Mouse (Mus musculus) right cerebral cortex, postnatal 4 days (tissue): ENCODE results near the gene Jam3.

ENCODE experiments used
- DNase-seq: peaks from one replicate; pipeline ENCODE4 v3.0.0-alpha.2; 2022

Jam3 gene

GRCm38 (mm10) chr9:27109533-27110514, 45.4 kb downstream of the Jam3 start:
- no peak for DNase-seq

- no peak for DNase-seq
These were observed 46.8 kb downstream of the Jam3 start for GRCm38 (mm10) chr9:27108451-27108850.

GRCm38 (mm10) chr9:27106081-27106480, 49.1 kb downstream of the Jam3 start:
- DNase-seq, result peak; percentile 45

GRCm38 (mm10) chr9:27101466-27101865, 53.8 kb downstream of the Jam3 start:
- DNase-seq, result no peak

GRCm38 (mm10) chr9:27099474-27099873, 55.7 kb downstream of the Jam3 start:
- DNase-seq, result no peak

GRCm38 (mm10) chr9:27098557-27098956, 56.7 kb downstream of the Jam3 start:
- no peak for DNase-seq

GRCm38 (mm10) chr9:27098092-27098491, 57.1 kb downstream of the Jam3 start:
- DNase-seq, result no peak

GRCm38 (mm10) chr9:27092916-27093315, 62.3 kb downstream of the Jam3 start:
- DNase-seq, result no peak

- DNase-seq, result no peak
These were observed 64.1 kb downstream of the Jam3 start for GRCm38 (mm10) chr9:27090801-27091775.

GRCm38 (mm10) chr9:27090134-27090533, 65.1 kb downstream of the Jam3 start:
- DNase-seq, result no peak

- DNase-seq, result no peak
These were observed 67.8 kb downstream of the Jam3 start for GRCm38 (mm10) chr9:27087402-27087801.

- no peak for DNase-seq
These were observed 69.0 kb downstream of the Jam3 start for GRCm38 (mm10) chr9:27086256-27086655.

GRCm38 (mm10) chr9:27075812-27076211, 79.4 kb downstream of the Jam3 start:
- DNase-seq, result no peak

GRCm38 (mm10) chr9:27074677-27075076, 80.5 kb downstream of the Jam3 start:
- DNase-seq, result no peak

- no peak for DNase-seq
These were observed 84.3 kb downstream of the Jam3 start for GRCm38 (mm10) chr9:27070895-27071294.

- no peak for DNase-seq
These were observed 96.9 kb downstream of the Jam3 start for GRCm38 (mm10) chr9:27058341-27058740.

- no peak for DNase-seq
These were observed 105.7 kb downstream of the Jam3 start for GRCm38 (mm10) chr9:27049492-27049891.
